Mouse (Mus musculus) hindbrain, embryonic 16.5 days (tissue): Measurements from ENCODE around the gene Mfrp. TPM values are rescaled to one million over a fixed set of nuclear protein-coding genes. Genes with fewer than 3 reads are reported as not detected.
A peak's percentile ranks its signal among the peaks of the same experiment; 100 is the strongest.

ENCODE experiments used
- ATAC-seq: fragments of 200-750 bp; cut with Nextera tagmentation; 2 replicates; pipeline ENCODE4 v1.8.0; 2017; ENCODE audit warnings: moderate TSS enrichment, moderate library complexity
- H3K27ac ChIP-seq: fragments of 300-500 bp; sonication (generic); 2 replicates; pipeline ENCODE4 v1.5.1; 2014; ENCODE audit warnings: low read depth, mild to moderate bottlenecking, control low read depth, low read length, moderate library complexity
- H3K27me3 ChIP-seq: fragments of 300-500 bp; sonication (generic); replicated peaks from 2 replicates; pipeline ENCODE4 v1.6.1; 2014; ENCODE audit warnings: low read length; ENCODE audit not compliant: control insufficient read depth, insufficient read depth
- H3K36me3 ChIP-seq: fragments of 300-500 bp; sonication (generic); 2 replicates; pipeline ENCODE4 v1.6.1; 2014; ENCODE audit warnings: mild to moderate bottlenecking, low read length, moderate library complexity, mixed read lengths; ENCODE audit not compliant: control insufficient read depth, insufficient read depth
- H3K4me1 ChIP-seq: fragments of 300-500 bp; sonication (generic); 2 replicates; pipeline ENCODE4 v1.6.1; 2014; ENCODE audit warnings: low read depth, low read length; ENCODE audit not compliant: control insufficient read depth, insufficient read depth
- H3K4me2 ChIP-seq: fragments of 300-500 bp; sonication (generic); 2 replicates; pipeline ENCODE4 v1.6.1; 2014; ENCODE audit warnings: mild to moderate bottlenecking, low read length, control low read depth, moderate library complexity
- H3K4me3 ChIP-seq: fragments of 300-500 bp; sonication (generic); 2 replicates; pipeline ENCODE4 v1.5.1; 2014; ENCODE audit warnings: mild to moderate bottlenecking, low read length, control low read depth, moderate library complexity
- H3K9ac ChIP-seq: fragments of 300-500 bp; sonication (generic); 2 replicates; pipeline ENCODE4 v1.6.1; 2014; ENCODE audit warnings: low read depth, mild to moderate bottlenecking, control low read depth, low read length, moderate library complexity
- H3K9me3 ChIP-seq: fragments of 300-500 bp; sonication (generic); 2 replicates; pipeline ENCODE4 v1.6.1; 2014; ENCODE audit warnings: mild to moderate bottlenecking, low read length, moderate library complexity; ENCODE audit not compliant: control insufficient read depth
- WGBS: fragments of 180-500 bp; shearing (Covaris S2); extraction: QIAGEN DNeasy Blood & Tissue Kit; methylation state at CpG from one replicate; pipeline ENCODE4 v1.1.7; 2014; 5-methylcytosine and 5-hydroxymethylcytosine counted together
- polyA plus RNA-seq: library from polyadenylated mRNA; unstranded; fragments of >200 nt; fragmentation: Nextera tagmentation; extraction: Ambion mirVana; gene quantifications from 2 replicates; pipeline ENCODE4 v1.2.1, GENCODE M21; 2015

Gene Mfrp
- polyA plus RNA-seq, 1 experiment from 2014 or later: 0.31 TPM

DNA sequence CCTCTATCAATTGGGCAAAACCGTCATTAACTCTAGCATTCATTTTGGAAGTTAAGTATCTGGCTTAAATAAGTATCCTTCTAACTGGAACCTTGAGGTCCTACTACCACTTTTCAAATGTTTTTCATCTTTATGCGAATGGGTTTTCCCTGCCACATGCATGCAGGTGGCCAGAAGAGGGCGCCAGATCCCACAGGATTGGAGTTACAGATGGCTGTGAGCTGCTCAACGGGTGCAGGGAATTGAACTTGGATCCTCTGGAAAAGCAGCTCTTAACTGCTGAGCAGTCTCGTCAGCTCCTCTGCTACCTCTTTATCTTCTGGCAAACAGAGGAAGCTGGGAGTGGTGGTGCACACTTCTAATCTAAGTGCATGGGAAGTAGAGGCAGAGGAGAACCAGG lies 17.5 kb downstream of the Mfrp start:
- no peak for ATAC-seq
- H3K4me2 ChIP-seq: no peak overlapping the region

DNA sequence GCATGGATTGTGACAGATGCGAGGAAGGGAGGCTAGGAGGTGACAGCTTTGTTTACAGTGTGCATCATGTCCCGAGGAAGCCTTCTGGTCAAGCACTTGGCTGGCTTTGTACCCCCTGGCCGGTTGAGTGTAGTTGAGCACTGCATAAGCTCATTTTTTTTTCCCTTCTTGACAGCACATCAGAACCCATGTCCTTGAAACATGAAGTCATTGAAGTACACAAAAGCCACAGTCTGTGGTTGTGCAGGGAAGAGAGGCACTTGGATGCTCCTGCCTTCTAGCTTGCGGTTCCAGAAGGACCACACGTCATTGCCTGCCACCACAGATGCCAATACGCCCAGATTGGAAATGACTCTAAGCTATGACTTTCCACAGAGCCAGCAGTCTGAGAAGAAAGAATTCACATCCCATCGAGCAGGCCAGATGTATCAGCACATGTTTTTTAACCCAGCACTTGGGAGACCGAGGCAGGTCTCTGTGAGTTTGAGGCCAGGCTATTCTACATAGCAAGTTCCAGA lies 18.5 kb downstream of the Mfrp start:
- Histone ChIP-seq H3K4me3 (no peak overlapping the region), H3K4me2 (no peak overlapping the region), H3K27ac (no peak overlapping the region), H3K9ac (no peak overlapping the region), H3K27me3 (no peaks in the 10 kb centered on the region), H3K36me3 (no peaks in the 10 kb centered on the region), H3K9me3 (no peaks in the 10 kb centered on the region), H3K4me1 (no peaks in the 10 kb centered on the region)
- 81% methylated on average over 8 of the region's 8 CpGs for WGBS
- ATAC-seq: no peak

More for the DNA sequence above, 17.5 kb downstream of the Mfrp start:
- H3K9me3 ChIP-seq: no peaks in the 10 kb centered on the region
- H3K4me1 ChIP-seq: no peaks in the 10 kb centered on the region
- no peak overlapping the region for H3K4me3 ChIP-seq
- H3K36me3 ChIP-seq: no peaks in the 10 kb centered on the region
- 51% methylated on average over 5 of the region's 5 CpGs for WGBS
- no peak overlapping the region for H3K27ac ChIP-seq
- no peak overlapping the region for H3K9ac ChIP-seq
- no peaks in the 10 kb centered on the region for H3K27me3 ChIP-seq

DNA sequence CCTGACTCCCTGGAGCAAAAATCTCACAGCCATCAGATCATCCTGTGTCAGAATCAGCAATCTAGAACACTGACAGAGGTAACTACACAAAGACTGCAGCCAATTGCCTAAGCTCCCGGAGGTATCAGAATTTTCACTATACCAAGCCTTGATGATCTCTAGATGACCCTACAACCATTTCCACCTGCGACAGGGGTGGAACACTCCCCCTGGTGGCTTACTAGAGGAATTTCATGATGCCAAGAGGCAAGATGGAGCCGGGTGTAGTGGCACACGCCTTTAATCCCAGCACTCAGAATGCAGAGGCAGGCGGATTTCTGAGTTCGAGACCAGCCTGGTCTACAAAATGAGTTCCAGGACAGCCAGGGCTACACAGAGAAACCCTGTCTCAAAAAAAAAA lies 22.8 kb downstream of the Mfrp start:
- no peaks in the 10 kb centered on the region for H3K36me3 ChIP-seq

DNA sequence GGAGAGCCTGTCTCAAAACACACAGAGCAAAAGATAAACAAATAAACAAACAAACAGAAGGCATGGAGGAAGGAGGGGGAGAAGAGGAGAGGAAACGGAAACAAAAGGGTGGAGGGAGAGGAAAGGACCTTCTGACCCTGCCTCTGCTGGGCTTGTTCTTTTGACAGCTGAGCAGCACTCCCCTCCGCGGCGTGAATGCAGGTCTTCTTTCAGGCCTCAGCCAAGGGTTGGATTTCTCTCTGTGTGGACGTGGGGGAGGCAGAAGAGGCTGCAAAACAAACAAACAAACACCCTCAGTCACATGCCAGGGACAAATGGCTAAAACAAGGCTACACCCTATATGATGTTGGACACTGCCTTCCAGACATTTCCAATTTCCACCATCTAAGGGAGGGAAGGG lies 23.5 kb downstream of the Mfrp start:
- peaks cover 7% of the 10 kb centered on the region for H3K4me1 ChIP-seq
- no peak for ATAC-seq
- WGBS: 27% methylated on average over 5 of the region's 5 CpGs
- H3K4me2 ChIP-seq: no peak overlapping the region
- no peak overlapping the region for H3K27ac ChIP-seq
- H3K27me3 ChIP-seq: no peaks in the 10 kb centered on the region
- no peaks in the 10 kb centered on the region for H3K36me3 ChIP-seq
- no peak overlapping the region for H3K4me3 ChIP-seq
- H3K9ac ChIP-seq: no peak overlapping the region
- H3K9me3 ChIP-seq: no peaks in the 10 kb centered on the region

More for the DNA sequence above, 22.8 kb downstream of the Mfrp start:
- H3K27me3 ChIP-seq: no peaks in the 10 kb centered on the region
- H3K4me1 ChIP-seq: peaks cover 4% of the 10 kb centered on the region; the same call in 1 of the 2 replicates
- no peak overlapping the region for H3K4me3 ChIP-seq
- no peak for ATAC-seq
- H3K9me3 ChIP-seq: no peaks in the 10 kb centered on the region
- H3K9ac ChIP-seq: no peak overlapping the region
- WGBS: 73% methylated on average over 6 of the region's 6 CpGs
- H3K4me2 ChIP-seq: no peak overlapping the region
- H3K27ac ChIP-seq: no peak overlapping the region

DNA sequence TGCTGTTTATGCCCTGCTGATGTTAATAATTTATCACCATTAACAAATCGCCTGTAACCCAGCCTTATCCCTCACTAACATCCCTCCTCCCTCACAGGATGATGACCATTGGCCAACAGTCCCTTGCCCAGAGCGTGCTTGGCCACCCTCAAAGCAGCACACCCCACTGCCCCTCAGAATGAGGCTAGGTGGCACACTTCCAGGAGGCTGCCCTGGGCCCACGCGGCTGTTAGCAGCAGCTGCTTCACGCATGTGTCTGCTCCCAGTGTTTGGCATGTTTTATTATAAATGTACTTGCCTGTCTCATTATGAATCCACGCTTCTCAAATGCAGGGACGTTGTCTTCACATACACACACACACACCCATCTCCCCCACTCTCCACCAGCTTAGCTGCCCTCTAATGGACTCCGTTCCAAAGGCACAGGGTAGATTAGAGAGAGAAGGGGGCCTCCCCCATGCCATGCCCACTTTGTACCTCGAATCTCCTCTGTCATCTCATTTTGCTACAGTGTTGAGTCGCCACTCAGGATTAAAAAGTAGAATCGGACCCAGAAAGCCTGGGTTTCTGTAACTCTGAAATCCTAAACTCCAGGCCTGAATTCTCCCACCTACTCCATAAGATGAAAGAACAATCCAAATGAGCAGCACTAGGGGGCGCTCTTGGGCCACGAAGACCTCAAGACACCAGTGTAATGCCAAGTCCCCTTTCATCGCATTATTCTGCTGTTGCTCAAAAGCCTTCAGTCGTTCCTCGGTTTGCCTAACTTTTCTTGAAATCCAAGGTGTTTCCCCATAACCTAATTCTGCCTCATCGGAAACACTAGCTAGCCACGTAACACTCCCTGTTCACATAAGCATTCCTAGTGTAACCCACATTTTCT lies 24.3 kb downstream of the Mfrp start:
- Histone ChIP-seq H3K9ac (no peak overlapping the region), H3K4me2 (peak overlapping the region; percentile 38), H3K36me3 (no peaks in the 10 kb centered on the region), H3K4me3 (no peak overlapping the region), H3K4me1 (peaks cover 13% of the 10 kb centered on the region), H3K9me3 (no peaks in the 10 kb centered on the region), H3K27ac (no peak overlapping the region), H3K27me3 (no peaks in the 10 kb centered on the region; the same call in 1 of the 2 replicates)
- peak; percentile 81 for ATAC-seq
- WGBS: 24% methylated on average over 18 of the region's 18 CpGs

DNA sequence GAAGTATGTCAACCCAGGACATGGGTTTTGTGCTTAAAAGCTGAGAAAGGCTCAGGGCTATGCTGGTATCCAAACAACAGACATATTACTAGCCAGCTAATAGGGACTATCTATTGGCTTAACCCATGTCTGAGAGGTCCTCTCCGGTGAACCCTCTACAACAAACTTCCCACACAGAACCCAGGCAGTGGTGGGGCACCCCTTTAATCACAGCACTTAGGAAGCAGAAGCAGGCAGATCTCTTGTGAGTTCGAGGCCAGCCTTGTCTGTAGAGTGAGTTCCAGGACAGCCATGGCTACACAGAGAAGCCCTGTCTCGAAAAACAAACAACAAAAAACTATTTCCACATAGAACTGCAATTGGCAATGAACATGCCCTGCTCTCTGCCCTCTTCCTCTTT lies 25.2 kb downstream of the Mfrp start:
- Histone ChIP-seq H3K4me3 (no peak overlapping the region), H3K4me1 (peaks cover 13% of the 10 kb centered on the region), H3K27ac (no peak overlapping the region), H3K9me3 (no peaks in the 10 kb centered on the region), H3K9ac (no peak overlapping the region), H3K36me3 (no peaks in the 10 kb centered on the region), H3K27me3 (peaks cover 4% of the 10 kb centered on the region; the same call in 1 of the 2 replicates), H3K4me2 (no peak overlapping the region)
- ATAC-seq: no peak
- WGBS: 87% methylated on average over 3 of the region's 3 CpGs

DNA sequence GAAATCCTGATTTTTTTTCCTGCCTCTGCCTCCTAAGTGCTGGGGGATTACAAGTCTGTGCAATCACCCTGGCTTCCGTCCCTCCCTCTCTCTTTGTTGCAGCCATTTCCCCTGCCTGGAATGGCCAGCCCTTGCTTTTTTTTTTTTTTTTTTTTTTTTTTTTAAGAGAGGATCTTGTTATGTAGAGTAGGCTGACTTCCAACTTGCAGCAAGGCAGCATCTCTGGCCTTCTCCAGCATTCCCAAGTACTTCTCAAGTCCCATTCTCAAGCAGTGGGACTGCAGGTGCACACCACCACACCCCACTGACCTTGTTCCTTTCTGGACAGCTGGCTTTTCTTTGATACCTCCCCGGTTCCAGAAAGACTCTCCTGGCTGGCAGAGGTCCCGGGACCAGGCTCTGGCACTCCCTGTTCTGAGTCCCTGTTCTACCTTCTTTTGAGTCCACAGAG lies 25.8 kb downstream of the Mfrp start:
- 58% methylated on average over 3 of the region's 3 CpGs for WGBS
- ATAC-seq: no peak
- Histone ChIP-seq H3K9me3 (no peaks in the 10 kb centered on the region), H3K4me3 (no peak overlapping the region), H3K4me2 (no peak overlapping the region), H3K36me3 (no peaks in the 10 kb centered on the region), H3K27ac (no peak overlapping the region), H3K9ac (no peak overlapping the region), H3K27me3 (peaks cover 6% of the 10 kb centered on the region; the same call in 1 of the 2 replicates), H3K4me1 (peaks cover 13% of the 10 kb centered on the region)

DNA sequence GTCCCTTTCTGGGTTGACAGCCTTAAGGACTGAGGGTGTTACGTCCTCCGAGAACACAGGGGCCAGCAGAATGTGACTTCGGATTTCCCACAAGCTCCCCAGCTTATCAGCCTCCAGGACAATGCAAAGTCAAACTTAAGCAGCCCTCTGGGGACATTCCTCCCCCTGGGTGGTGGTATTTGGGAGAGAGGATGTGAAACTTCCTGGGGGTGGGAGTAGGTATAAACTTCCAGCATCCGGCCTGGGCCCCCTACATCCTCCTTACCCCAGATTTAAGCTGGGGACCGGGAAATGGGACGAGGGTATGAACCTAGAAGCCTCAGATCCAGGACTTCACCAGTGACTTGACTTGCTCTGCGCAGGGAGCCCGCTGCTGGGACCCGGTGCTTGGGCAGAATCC lies 28.1 kb downstream of the Mfrp start:
- Histone ChIP-seq H3K4me1 (peaks cover 29% of the 10 kb centered on the region), H3K4me3 (peak overlapping the region; percentile 34), H3K9me3 (no peaks in the 10 kb centered on the region), H3K36me3 (no peaks in the 10 kb centered on the region), H3K4me2 (peak overlapping the region; percentile 61), H3K27ac (peak overlapping the region; percentile 14; the same call in 1 of the 2 replicates), H3K27me3 (peaks cover 19% of the 10 kb centered on the region), H3K9ac (peak overlapping the region; percentile 57)
- ATAC-seq: no peak
- WGBS: 16% methylated on average over 9 of the region's 9 CpGs

DNA sequence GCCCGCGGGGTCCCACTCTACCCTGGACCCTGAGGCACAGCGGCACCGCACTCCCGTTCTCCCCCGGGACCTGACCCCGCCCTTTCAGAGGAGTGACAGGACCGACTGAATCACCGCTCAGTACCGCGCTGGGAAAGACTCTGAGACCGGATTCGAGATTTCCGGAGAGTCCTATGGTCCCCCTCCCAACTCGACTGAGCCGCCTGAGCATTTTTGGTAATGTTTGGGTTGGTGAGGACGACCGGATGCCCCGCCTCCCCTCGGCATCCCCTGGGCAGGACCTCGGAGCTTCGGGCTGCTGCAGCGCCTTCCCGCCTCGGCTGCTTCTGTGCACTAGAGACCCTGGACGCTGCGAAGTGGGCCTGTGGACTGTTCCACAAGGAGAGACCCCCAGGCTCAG lies 28.5 kb downstream of the Mfrp start:
- H3K9me3 ChIP-seq: no peaks in the 10 kb centered on the region
- peak overlapping the region; percentile 34 for H3K4me3 ChIP-seq
- H3K9ac ChIP-seq: peak overlapping the region; percentile 57
- peak overlapping the region; percentile 61 for H3K4me2 ChIP-seq
- WGBS: 0% methylated on average over 27 of the region's 27 CpGs
- H3K27me3 ChIP-seq: peaks cover 19% of the 10 kb centered on the region
- H3K36me3 ChIP-seq: no peaks in the 10 kb centered on the region
- peaks cover 33% of the 10 kb centered on the region for H3K4me1 ChIP-seq
- ATAC-seq: no peak
- peak overlapping the region; percentile 14; the same call in 1 of the 2 replicates for H3K27ac ChIP-seq
